Mouse (Mus musculus) lung, postnatal 0 days (tissue): ENCODE measurements at regions not wholly inside any gene's neighbourhood (a gene's known extent, or its start where the extent isn't known, plus 50 kb on each side); places are given as distances from the start of the nearest gene placed in this dataset.

Experiments used
- CTCF ChIP-seq: IDR thresholded peaks from 2 replicates; pipeline ENCODE4 v1.5.1; 2016; ENCODE audit warnings: antibody characterized with exemption, mild to moderate bottlenecking
- EP300 ChIP-seq: IDR thresholded peaks from 2 replicates; pipeline ENCODE4 v1.6.1; 2016; ENCODE audit warnings: antibody characterized with exemption, mild to moderate bottlenecking, control low read depth

GRCm38 (mm10) chr19:18343003-18343402 is 288.6 kb downstream of the Ostf1 start:
- no peak for TF ChIP-seq EP300
- TF ChIP-seq CTCF, result no peak
